Mouse (Mus musculus): ENCODE data around the gene Gan.

- TF ChIP-seq HCFC1 (IDR thresholded peaks at IDR 0.05; ENCODE audit: borderline replicate concordance, insufficient read depth, low read length) (no peak), MAFK (IDR thresholded peaks at IDR 0.05; ENCODE audit: insufficient read depth, low read depth, low read length) (no peak)
These were observed 40.4 kb downstream of the Gan start for GRCm38 (mm10) chr8:117198141-117198935.
